Mouse (Mus musculus): Measurements from ENCODE around the gene Zbtb25.

The Zbtb25 gene

DNA sequence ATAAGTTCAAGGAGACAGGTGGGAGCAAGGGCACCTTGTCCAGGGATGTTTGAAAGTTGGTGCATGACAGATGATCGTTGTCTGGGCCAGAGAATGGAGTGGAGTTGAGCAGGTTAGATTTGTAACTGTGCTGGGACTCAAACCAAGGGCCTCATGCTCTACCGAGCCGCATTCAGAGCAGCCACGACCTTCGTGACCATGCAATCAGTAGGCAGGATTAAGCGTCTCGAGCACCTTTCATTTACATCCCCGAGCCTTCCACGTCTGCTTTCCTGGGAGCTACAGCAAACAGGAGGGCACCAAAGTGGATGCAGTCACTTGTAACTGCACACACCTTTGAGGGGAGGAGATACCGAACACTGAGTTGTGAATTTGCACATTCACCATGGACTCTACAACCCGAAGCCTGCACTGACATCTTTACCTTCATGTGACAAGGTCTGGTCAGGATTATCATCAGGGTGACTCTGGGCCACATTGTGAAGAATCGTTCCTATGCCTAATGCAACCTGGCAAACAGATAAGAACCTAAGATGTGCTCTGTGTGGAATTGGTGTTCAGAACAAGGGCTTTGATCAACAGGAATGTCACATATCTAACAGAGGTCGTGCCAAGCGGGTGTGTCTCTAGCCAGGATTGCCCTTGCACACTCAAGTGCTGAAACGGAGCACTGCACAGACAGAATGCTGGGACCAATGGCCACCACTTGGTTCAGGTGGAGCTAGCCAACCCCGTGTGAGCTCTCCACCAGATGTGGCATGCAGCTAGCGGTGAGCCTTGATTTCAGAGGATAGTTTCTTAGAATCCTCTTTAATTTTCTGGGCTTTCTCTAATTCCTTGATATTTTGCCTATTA, 33.1 kb downstream of the Zbtb25 start:
- no peak for DNase-seq (ENCODE audit: low spot score)

DNA sequence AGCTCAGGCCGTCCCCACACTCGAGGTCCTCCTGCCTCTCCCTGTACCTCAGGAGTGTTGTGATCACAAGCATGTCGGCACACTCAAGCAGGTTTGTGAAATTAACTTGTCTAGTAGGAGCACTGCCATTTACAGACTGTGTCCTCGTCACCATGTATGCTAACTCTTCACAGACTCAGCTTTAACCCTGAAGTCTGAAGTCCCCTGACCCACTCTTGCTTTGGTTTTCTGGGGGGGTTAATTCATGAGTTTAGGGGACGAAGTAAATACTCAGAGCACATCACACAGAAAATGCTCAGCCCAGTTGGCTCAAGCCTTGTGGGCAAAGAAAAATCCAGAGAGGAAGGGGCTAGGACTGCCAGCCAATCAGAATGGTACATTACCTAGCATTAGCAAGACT, 33.8 kb downstream of the Zbtb25 start:
- no peak for DNase-seq (ENCODE audit: low spot score)

DNA sequence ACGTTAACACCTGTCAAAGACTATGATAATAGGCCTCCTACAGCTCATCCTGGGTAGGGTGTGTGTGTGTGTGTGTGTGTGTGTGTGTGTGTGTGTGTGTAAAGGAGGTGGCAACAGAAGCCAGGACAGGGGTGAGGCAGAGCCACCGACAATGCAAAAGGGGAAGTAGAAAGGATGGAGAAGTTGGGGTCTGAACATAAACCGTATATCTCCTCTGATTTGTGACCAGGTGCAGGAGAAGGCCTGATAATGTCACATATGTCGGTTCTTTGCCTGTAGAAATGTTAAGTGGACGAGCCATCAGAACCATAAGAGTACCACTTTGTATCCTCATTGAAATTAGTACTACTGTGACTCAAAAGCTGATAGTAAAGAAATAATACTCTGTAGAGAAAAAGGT, 35.7 kb downstream of the Zbtb25 start:
- DNase-seq (ENCODE audit: low spot score), result no peak

DNA sequence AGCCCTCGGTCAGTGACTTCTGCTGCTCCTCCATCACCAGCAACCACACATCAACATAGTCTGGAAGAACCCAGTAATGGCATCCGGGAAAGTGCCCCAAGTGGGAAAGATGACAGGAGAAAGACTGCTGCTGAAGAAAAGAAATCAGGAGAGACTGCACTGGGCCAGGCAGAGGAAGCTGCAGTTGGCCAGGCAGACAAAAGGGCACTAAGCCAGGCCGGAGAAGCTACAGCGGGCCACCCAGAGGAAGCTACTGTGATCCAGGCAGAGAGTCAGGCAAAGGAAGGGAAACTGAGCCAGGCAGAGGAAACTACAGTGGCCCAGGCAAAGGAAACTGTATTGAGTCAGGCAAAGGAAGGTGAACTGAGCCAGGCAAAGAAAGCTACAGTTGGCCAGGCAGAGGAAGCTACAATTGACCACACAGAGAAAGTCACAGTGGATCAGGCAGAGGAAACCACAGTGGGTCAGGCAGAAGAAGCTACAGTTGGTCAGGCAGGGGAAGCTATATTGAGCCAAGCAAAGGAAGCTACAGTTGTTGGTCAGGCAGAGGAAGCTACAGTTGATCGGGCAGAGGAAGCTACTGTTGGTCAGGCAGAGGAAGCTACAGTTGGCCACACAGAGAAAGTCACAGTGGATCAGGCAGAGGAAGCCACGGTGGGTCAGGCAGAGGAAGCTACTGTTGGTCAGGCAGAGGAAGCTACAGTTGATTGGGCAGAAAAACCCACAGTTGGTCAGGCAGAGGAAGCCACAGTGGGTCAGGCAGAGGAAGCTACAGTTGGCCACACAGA, 40.6 kb downstream of the Zbtb25 start:
- DNase-seq (ENCODE audit: low spot score), result no peak

DNA sequence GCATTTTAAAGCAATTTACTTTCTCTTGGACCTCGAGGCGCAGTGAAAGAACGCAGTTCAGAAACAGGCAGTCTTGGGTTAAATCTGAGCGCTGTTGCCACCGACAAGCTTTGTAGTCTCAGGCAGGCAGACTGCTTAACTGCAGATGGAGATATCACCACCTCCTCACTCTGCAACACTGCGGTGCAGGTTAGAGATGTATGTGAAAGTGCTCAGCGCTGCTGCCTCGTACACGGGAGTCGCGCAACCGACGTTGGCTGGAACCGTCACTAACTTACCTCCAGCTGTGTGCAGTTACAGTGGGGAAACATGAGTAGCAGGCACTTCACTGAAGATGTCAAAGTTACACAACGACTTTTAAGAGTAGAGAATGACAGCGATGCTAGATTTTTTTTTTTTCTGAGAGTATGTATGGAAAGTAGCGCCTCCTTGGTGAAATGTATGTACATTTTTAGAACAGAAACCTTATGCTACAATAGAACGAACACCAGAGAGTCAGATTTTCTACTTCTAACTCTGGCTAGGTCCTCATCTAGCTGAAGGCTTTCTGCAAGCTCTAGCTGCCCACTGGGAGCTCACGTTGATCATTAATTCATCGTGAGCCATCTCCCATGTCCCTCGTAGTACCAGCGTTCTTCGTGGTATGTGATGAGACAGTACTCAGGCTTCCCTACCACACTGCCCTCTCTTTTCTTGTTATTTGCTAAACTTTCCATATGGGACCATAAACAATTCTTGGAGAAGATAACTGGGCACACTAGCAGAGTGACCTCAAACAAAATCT, 42.8 kb downstream of the Zbtb25 start:
- no peak for DNase-seq (ENCODE audit: low spot score)

DNA sequence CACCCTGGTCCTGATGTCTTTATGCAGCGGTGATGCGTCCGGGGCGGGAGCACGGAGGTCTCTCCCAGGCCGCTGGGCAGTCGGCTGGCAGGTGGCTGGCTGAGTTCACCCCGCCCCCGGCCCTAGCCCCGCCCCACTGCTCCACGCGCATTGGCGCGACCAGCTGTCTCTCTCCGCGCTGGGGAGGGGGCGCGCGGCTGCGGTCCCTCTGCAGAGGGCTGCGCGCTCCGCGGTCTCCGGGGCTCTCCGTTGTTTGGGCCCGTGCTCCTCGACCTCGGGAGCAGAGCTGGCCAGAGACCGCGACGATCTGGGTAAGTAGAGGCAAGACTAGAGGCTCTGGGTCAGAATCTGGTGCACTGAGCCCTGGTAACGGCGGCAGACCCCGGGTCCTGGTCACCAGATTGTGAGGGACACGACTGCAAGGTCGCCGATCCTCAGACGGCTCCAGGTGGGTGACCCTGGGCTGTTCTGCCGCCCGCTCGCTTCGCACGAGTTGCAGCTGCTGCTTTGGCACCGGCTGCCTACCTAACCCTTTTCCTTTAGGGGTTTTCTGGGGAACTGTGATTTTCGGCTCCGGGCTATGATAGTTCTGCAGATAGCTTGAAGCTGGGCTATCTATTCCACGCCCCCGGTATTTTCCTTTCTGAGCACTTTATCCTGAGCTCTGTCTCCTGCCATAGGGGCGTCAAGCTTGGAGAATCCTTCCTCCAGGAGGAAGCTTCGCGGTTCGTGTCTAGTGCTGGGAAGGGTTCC, 44.5 kb downstream of the Zbtb25 start, which contains the start of gene Akap5:
Akap5 (plus strand) TSS at position 213 of the 753 bp plus-strand sequence.
- DNase-seq (ENCODE audit: low spot score), result no peak

DNA sequence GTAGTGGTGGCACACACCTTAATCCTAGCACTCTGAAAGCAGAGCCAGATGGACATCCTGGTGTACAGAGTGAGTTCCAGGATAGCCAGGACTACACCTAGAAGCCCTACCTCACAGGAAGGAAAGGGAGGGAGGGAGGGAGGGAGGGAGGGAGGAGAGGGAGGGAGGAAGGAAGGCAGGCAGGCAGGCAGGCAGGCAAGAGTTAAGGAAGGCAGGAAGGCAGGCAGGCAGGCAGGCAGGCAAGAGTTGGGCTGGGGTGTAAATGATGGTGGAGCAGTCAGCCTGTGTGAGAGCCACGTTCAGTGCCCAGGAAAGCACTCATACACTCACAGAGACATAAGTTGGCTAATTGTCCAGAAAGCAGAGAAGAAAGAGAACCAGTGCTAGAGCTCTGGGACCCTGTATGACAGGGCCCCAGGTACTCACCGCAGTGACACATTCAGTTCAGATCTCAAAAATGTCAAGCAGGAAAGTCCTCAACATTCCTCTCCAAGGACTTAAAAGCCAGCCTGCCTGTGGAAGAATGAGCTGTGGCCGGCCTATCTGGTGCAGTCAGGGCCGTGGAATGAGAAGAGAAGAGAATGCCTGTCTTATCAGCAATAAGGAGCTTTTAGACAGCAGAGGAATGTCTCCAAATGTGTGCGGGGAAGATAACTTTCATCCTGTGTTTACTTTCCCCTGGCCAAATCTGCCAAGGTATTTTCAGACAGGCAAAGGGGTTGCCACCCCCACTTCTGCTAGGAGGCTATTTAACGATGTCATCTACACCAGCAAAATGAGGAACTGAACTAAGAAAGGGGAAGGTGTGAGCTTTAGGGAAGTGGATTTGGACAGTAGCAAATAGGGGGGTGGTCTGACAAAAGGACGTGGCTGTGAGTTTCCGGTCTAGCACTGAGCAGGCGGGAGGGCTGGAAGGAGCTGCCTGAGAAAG, 50.9 kb downstream of the Zbtb25 start:
- no peak for DNase-seq (ENCODE audit: low spot score)

DNA sequence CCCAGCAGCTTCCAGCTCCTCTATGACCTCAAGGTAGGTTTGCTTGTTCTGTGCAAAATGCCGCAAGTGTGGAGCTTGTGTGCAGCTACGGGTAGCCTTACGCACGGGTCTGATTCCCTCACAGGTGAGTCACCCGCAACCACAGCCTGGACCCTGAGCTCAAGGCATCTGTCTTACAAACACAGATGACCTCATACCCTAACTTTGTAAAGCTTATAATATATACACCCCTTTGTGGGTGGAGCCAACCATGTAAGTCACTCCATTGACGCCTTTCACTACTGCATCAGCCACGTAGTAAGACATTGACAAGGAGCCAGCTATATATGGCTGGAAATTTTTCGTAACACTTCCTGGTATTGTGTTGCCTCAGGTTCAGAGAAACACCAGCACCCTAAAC, 57.5 kb downstream of the Zbtb25 start:
- no peak for DNase-seq (ENCODE audit: low spot score)

DNA sequence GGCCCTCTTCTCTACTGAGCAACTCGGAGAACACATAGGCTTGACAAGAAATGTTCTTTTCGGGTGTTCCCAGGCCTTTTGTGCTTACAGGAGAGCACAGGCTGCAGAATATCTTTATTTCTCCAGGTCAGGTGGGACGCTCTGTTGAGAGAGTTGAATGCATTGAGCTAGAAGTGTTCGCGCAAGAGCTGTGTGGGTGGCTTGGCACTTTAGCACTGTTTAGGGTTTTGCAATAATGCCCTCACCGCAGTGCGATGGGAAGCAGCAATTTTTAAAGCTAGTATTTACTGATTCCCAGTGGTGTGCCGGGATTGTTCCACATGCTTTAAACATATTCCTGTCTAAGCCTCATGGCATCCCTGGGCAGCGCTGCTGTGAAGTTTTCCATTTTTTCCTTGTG, 58.2 kb downstream of the Zbtb25 start:
- no peak for DNase-seq (ENCODE audit: low spot score)

DNA sequence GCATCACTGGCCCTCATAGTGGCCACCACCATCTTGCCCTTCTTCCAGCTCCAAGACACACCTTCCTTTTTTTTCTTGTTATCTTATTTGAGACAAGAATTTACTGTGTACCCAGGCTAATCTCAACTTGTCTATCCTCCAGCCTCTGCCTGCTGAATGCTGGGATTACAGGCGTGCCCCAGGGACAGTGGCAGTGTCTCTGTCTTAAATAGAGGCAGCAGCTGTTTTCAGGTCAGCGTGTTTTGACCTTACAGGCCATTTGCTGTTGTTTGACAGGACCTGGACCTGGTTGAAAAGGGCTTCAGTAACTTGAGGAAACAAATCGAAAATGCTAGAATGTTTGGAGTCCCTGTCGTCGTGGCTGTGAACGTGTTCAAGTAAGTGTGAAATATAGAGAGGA, 58.8 kb downstream of the Zbtb25 start:
- no peak for DNase-seq (ENCODE audit: low spot score)

DNA sequence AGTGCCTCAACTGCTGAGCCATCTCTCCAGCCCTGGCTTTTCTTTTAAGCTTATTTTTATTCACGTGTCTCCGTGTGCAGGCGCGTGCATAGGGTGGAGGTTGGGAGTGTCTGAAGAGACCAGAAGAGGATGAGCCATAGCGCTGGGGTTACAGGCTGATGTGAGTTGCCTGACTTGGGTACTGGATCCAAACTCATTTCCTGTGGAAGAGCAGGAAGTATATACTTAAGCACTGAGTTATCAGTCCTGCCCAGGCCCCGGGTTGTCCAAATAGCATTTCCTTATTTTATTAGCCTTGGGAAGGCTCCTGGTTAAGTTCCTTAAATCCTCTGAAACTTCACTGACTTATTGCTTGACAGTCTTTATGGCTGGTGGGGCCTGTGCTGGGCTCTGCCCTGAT, 59.4 kb downstream of the Zbtb25 start:
- DNase-seq (ENCODE audit: low spot score), result no peak

DNA sequence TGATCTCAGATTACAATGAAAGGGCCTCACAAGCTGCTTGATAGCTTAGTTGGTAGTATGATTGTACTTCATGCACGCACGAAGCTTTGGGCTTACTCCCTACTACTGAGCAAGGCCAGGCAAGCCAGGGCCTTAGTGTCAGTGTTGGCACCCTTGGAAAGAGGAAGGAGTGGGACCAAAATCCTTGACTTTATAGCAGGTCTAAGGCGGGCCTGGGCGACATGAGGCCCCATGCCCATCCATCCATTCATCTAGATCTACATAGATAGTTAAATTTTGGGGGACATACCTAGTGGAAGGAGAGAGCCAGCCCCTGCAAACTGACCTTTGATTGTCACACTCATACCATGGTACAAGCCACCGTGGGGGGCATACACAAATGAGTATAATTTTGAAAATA, 61.0 kb downstream of the Zbtb25 start:
- DNase-seq (ENCODE audit: low spot score), result no peak

DNA sequence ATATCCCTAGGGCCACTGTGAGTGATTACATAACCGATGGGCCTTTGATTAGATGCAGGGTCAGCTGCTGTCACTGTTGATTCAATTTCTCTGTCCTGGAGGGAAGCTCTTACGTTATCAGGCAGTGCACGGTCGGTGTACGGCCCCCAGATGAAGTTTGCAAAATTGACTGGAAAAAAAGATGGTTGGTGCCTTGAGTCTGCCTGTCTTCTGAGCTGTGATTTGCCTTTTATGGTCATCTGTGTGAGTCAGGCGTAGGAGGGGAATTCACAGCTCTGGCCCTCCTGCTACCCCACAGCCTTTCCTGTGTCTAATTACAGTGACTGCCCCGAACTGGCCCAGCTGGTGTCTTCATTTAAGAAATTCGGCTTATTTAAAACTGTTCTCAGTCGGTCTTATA, 61.4 kb downstream of the Zbtb25 start:
- no peak for DNase-seq (ENCODE audit: low spot score)

DNA sequence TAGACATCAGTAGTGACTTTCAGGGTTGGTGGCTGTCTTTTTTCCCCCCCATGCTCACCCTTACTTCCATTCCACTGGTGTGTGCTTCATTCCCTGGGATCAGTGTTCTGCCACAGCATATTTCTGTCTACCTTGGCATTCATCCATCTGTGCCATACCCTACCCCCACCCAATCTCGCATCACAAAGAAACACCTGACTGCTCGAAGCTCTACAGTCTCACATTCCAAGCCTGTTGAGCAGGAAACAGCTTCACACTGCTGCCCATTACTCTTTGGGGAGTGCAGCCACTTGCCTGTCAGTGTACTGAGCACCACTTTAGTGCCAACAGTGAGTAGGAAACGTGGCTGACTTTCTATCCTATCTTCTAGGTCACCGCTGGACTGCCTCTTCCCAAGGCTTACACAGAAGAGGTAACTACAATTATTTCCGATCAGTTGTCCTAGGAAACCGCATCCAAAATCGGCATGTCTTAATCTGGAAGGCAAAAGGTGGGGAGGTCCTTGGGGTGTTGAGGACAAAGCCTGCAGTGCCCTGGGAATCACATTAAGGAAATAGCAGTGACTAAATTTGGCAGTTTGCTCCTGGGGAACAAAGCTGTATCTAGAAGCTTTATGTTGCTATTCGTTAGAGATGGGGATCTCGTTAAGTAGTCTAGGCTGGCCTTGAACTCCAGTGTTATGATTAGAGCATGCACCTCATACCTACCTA, 62.4 kb downstream of the Zbtb25 start:
- DNase-seq (ENCODE audit: low spot score), result no peak

DNA sequence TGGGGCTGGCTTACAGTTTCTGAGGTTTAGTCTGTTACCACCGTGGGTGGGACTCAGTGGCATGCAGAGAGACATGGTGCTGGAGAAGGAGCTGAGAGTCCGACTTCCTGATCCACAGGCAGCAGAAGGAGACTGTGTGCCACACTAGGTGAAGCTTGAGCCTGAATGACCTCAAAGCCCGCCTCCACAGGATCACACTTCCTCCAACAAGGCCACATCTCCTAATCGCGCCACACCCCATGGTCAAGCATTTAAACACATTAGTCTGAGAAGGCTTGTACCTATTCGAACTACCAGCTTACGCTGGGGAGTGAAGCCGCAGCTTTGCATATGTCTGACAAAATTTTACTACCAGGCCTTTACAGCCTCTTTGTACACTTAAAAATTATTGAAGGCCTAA, 64.3 kb downstream of the Zbtb25 start:
- no peak for DNase-seq (ENCODE audit: low spot score)

DNA sequence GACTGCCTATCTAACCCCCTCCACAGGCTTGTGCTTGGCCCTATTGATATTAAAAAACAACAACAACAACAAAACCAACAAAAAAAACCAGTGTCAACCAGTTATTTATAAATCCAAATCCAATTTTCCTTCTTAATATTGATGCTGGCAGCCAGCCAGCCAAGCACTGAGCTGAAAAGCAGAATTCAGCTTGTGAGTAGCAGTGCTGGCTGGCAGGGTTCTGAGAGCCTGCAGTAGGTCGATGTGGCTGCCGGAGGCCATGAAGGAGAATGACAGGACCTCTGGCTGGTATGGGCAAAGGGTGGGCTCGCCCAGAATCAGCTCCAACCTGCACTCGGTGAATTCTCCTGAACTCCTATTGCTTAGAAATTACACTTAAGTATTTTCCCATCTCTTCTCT, 65.2 kb downstream of the Zbtb25 start:
- DNase-seq (ENCODE audit: low spot score), result no peak

DNA sequence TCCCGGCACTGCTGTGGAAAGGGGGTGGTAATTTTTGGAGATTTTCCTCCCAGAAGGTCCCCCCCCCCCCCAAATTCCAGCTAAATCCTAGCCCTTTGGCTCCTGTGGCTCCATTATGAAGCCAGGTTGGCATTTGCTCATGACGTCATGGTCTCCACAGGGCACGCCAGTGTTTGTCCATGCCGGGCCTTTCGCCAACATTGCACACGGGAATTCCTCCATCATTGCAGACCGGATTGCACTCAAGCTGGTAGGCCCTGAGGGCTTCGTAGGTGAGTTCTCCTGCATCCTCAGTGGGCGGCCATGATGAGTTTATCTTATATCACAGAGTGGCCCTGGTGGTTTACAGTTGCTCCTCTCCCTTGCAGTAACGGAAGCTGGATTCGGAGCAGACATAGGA, 65.9 kb downstream of the Zbtb25 start:
- no peak for DNase-seq (ENCODE audit: low spot score)

DNA sequence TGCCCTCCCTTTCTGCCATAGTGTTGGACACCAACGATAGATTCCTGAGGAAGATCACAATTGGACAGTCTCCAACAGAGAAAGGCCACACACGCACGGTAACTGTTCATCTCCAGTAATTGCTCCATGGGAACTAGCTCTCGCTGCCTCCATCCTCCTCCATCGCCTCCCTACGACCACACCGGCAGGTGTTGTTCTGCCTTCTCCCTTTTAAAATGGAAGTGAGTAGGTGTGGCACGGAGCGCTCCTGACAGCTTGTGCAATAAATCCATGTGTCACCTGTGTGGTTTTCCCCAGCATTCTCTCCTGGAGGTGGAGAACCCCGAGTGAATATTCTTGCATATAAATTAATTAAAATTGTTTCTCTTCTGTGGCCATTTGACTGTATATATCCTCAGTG, 69.0 kb downstream of the Zbtb25 start:
- DNase-seq (ENCODE audit: low spot score), result no peak

DNA sequence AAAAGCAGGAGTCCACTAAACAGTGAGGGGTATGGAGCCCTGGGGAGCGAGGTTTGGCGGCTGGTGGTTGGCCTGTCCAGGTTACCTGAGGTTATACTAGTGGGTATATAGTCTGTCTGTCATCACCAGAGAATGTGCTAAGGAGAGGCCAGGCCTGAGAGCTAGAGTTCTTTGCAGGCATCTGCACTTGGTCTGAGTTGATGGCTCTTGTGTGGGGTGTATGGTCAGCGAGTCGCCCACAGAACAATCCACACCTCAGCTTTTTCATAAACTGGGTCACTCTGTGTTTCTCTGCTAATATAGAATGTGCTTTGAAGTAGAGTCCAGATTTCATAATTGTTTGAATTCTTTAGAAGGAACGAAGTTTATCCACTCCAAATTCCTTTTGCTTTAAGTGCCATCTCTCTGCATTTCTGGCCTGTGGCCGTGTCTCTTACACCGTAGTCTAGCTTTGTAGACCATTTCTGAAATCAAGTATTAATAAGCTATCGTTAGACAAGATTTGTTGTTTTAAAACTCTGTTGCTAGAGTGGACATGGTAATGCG, 70.0 kb downstream of the Zbtb25 start:
- DNase-seq (ENCODE audit: low spot score), result no peak

DNA sequence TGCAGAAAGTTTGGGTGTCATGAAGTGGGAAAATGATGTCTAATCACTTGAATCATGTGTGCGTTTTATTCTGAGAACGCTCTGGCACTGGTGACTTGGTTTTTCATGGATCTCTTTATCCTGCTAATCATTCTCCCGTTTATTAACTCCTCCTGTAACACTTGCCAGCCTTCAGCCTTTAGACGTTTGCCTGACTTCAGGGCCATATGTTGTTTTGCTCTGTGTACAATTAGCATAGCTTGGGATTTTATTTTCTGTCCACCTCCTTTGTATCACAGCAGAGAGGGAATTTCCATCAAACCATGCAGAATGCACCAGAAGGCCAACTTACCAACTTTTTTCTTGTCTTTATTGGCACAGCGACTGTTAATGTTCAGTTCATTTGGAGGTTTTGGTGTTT, 71.6 kb downstream of the Zbtb25 start:
- no peak for DNase-seq (ENCODE audit: low spot score)
